Mouse (Mus musculus): Measurements from ENCODE around the gene Dnajc17.

Gene Dnajc17

GRCm38 (mm10) chr2:119176761-119177160 is 31.8 kb downstream of the Dnajc17 start:
- peaks cover 3% of the 10 kb centered on the region for H3K36me3 ChIP-seq (ENCODE audit: control insufficient read depth, insufficient read depth, low read length, poor library complexity, severe bottlenecking)
- DNase-seq (ENCODE audit: low read depth, low spot score): no peak
- no peaks in the 10 kb centered on the region for H3K27me3 ChIP-seq (ENCODE audit: control insufficient read depth, insufficient read depth, low read length, poor library complexity, severe bottlenecking)

DNA sequence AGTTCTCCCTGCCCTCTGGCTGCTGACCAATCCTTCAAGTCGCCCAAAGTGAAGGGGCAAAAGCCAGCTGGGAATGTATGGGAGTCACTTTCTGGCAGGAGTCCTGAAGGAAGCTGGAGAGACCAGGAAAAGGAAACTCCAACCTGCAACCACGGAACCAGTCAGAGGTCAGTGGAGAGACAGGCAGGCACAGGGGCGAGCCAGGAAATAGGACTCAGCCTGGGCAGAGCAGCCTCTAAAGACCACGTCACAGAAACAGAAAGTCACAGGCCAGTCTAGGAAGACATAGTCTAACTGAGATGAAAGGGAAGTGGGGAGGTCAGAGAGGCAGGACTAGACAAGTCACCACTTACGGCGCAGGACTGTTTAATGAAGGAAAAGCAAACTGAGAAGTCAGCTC is 33.0 kb downstream of the Dnajc17 start:
- H3K36me3 ChIP-seq (ENCODE audit: control insufficient read depth, insufficient read depth, low read length, poor library complexity, severe bottlenecking): peaks cover 3% of the 10 kb centered on the region
- H3K27me3 ChIP-seq (ENCODE audit: control insufficient read depth, insufficient read depth, low read length, poor library complexity, severe bottlenecking): no peaks in the 10 kb centered on the region
- DNase-seq (ENCODE audit: low read depth, low spot score): no peak

DNA sequence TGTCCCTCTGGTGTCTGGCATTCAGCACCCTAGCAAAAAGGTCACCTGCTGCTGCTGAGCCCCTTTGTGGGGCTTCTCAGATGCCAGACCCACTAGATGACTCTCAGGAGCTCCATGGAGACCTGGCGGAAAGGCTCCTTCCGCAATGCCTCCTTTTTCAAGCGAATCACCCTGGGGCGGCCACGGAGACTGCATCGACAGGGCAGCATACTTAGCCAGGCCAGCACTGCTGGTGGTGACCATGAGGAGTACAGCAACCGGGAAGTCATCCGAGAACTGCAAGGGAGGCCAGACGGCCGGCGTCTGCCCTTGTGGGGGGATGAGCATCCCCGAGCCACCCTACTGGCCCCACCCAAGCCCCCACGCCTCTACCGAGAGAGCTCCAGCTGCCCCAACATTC is 33.7 kb downstream of the Dnajc17 start:
- no peaks in the 10 kb centered on the region for H3K27me3 ChIP-seq (ENCODE audit: control insufficient read depth, insufficient read depth, low read length, poor library complexity, severe bottlenecking)
- DNase-seq (ENCODE audit: low read depth, low spot score): no peak
- peaks cover 3% of the 10 kb centered on the region for H3K36me3 ChIP-seq (ENCODE audit: control insufficient read depth, insufficient read depth, low read length, poor library complexity, severe bottlenecking)

GRCm38 (mm10) chr2:119173991-119174651 is 34.5 kb downstream of the Dnajc17 start, which contains the start of gene Gm14137:
Gene Gm14137 (plus strand): TSS chr2:119174509.
- Histone ChIP-seq H3K36me3 (ENCODE audit: control insufficient read depth, insufficient read depth, low read length, poor library complexity, severe bottlenecking) (peaks cover 3% of the 10 kb centered on the region), H3K27me3 (ENCODE audit: control insufficient read depth, insufficient read depth, low read length, poor library complexity, severe bottlenecking) (no peaks in the 10 kb centered on the region)
- peak; percentile 58 for DNase-seq (ENCODE audit: low read depth, low spot score)

DNA sequence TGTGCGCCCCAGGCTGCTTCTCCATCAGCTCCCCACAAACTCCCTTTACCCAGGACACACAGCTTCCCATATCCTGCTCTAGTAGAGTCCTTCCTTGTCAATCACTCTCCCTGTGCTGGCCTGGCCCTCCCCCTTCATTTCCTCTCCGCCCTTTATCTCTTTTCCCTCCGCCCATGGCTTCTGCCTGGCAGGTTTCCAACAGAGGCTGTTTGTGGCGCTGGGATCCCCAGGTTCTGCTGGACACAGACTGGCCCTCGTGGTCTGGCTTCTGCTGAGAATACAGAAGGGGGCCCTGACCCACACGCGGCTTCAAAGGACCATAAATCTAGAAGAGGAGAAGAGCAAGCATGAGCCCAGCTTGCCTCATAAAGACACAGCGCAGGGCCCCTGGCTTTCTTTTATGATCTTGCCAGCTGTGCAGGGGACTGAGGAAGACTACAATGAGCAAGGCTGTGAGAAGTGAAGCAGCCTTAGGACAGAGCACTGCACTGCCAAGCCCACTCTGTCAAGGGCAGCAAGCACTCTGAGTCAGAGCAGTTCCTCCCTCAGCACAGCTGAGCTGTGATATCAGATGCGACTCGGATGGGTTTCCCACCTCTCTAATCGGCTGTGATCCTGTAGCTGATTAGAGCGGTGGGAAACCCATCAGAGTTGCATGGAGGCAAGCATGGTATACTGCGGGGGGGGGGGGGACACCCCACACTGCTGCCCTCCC is 35.6 kb downstream of the Dnajc17 start:
- H3K36me3 ChIP-seq (ENCODE audit: control insufficient read depth, insufficient read depth, low read length, poor library complexity, severe bottlenecking): peaks cover 3% of the 10 kb centered on the region
- H3K27me3 ChIP-seq (ENCODE audit: control insufficient read depth, insufficient read depth, low read length, poor library complexity, severe bottlenecking): no peaks in the 10 kb centered on the region; the same call in 1 of the 2 replicates
- DNase-seq (ENCODE audit: low read depth, low spot score): no peak

GRCm38 (mm10) chr2:119172446-119172845 is 36.1 kb downstream of the Dnajc17 start:
- Histone ChIP-seq H3K36me3 (ENCODE audit: control insufficient read depth, insufficient read depth, low read length, poor library complexity, severe bottlenecking) (peaks cover 1% of the 10 kb centered on the region), H3K27me3 (ENCODE audit: control insufficient read depth, insufficient read depth, low read length, poor library complexity, severe bottlenecking) (peaks cover 3% of the 10 kb centered on the region; the same call in 1 of the 2 replicates)
- DNase-seq (ENCODE audit: low read depth, low spot score): no peak

DNA sequence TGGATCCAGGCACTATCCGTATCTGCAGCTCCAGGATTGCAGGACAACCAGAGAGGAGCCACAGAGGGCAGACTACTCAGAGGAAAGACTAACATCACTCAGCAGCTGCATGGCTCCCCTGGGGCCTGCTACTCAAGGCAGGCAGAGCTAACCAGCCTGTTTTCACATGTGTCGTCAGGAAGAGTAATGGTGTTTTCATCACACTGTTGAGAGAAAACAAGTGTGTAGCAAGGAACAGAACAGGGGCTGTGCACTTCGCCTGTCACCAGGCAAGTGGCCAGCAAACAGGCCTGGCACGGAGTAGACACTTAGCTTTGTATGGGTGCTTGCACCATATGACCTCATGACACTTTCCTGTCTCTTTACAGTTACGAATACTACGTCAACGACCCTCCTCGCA is 37.0 kb downstream of the Dnajc17 start:
- Histone ChIP-seq H3K27me3 (ENCODE audit: control insufficient read depth, insufficient read depth, low read length, poor library complexity, severe bottlenecking) (peaks cover 3% of the 10 kb centered on the region), H3K36me3 (ENCODE audit: control insufficient read depth, insufficient read depth, low read length, poor library complexity, severe bottlenecking) (peaks cover 1% of the 10 kb centered on the region)
- DNase-seq (ENCODE audit: low read depth, low spot score): no peak

GRCm38 (mm10) chr2:119170282-119170681 is 38.3 kb downstream of the Dnajc17 start:
- Histone ChIP-seq H3K27me3 (ENCODE audit: control insufficient read depth, insufficient read depth, low read length, poor library complexity, severe bottlenecking) (peaks cover 3% of the 10 kb centered on the region), H3K36me3 (ENCODE audit: control insufficient read depth, insufficient read depth, low read length, poor library complexity, severe bottlenecking) (no peaks in the 10 kb centered on the region; the same call in 1 of the 2 replicates)
- no peak for DNase-seq (ENCODE audit: low read depth, low spot score)

- no peak for DNase-seq (ENCODE audit: low read depth, low spot score)
- peaks cover 3% of the 10 kb centered on the region for H3K27me3 ChIP-seq (ENCODE audit: control insufficient read depth, insufficient read depth, low read length, poor library complexity, severe bottlenecking)
Measured at GRCm38 (mm10) chr2:119167866-119168256, 40.7 kb downstream of the Dnajc17 start.

DNA sequence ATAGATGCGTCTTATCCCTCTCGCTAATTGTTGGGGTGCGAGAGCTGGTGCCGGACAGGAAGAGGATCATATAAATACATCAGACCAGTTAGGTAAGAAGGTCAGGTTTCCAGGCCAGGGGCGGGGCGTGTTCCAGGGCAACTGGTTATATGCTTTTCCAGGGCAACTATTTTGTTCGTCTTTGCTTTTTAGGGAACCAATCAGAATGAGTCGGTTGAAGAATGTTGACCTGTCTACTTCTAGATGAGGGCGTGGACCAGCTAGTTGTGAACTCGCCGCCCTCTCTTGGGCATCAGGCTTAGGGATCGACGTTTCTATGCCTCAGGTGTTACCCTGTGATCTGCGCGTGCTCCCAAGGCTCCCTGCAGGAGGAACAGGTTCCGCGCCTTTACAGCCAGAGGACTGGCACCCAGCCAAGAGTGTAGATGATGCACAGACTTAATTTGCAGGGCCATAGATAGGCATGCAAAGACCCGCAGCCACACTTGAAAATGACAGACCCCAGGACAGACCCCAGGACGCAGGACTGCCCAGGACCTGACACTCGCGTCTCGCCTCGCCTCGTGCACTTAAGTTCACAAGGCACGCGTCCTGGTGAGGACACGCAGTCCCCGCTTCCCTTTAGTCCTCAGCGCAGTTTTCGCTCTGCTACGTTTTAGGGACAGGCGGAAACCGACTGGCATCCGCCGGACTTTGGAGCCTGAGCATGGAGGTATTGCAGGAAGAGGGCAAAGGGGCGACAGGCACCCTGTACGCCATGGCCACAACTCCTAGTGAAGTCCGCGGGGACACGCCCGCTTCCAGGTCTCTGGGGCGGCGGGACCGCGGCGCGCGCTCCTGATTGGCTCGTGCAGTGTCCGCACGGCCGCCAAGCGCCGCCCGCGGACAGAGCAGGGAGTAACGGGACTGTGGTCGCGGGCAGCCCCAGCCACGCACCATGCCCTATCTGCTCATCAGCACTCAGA is 41.4 kb downstream of the Dnajc17 start, which contains the start of gene Gchfr:
Gchfr (plus strand) TSS at position 873 of the 965 bp plus-strand sequence.
- DNase-seq (ENCODE audit: low read depth, low spot score): peak; percentile 55
- H3K36me3 ChIP-seq (ENCODE audit: control insufficient read depth, insufficient read depth, low read length, poor library complexity, severe bottlenecking): no peaks in the 10 kb centered on the region; the same call in 1 of the 2 replicates
- H3K27me3 ChIP-seq (ENCODE audit: control insufficient read depth, insufficient read depth, low read length, poor library complexity, severe bottlenecking): peaks cover 3% of the 10 kb centered on the region

More at GRCm38 (mm10) chr2:119167866-119168256, 40.7 kb downstream of the Dnajc17 start:
- no peaks in the 10 kb centered on the region; the same call in 1 of the 2 replicates for H3K36me3 ChIP-seq (ENCODE audit: control insufficient read depth, insufficient read depth, low read length, poor library complexity, severe bottlenecking)

DNA sequence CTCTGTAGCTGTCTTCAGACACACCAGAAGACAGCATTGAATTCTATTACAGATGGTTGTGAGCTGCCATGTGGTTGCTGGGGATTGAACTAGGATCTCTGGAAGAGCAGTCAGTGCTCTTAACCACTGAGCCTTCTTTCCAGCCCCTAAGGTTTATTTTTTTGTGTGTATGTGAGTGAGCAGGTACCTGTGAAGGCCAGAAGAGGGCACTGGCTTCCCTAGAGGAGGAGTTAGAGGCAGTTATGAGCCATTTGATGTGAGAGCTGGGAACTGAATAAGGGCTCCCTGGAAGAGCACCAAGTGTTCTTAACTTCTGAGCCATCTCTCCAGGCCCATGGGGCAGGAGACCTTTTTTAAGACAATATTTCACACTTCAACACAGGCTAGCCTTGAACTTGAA is 43.2 kb downstream of the Dnajc17 start:
- Histone ChIP-seq H3K27me3 (ENCODE audit: control insufficient read depth, insufficient read depth, low read length, poor library complexity, severe bottlenecking) (peaks cover 3% of the 10 kb centered on the region), H3K36me3 (ENCODE audit: control insufficient read depth, insufficient read depth, low read length, poor library complexity, severe bottlenecking) (no peaks in the 10 kb centered on the region)
- DNase-seq (ENCODE audit: low read depth, low spot score): no peak

DNA sequence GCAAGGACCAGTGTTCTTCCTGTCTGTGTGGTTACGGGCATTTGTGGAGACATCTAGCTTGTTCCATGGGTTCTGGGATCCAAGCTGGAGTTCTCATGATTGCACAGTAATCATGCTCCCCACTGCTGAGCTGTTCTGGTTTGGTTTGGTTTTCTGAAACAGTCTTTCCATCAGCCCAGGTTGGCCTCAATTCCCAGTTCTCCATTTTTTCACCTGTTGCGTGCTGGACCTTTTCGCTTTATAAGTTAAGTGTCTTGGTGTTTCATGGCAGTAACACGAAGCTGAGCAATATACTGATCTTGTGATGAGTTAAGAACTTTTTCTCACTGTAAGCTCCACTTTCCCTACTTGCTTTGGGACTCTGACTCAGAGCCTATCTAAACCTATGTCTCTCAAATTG is 44.6 kb downstream of the Dnajc17 start:
- Histone ChIP-seq H3K36me3 (ENCODE audit: control insufficient read depth, insufficient read depth, low read length, poor library complexity, severe bottlenecking) (no peaks in the 10 kb centered on the region), H3K27me3 (ENCODE audit: control insufficient read depth, insufficient read depth, low read length, poor library complexity, severe bottlenecking) (peaks cover 3% of the 10 kb centered on the region)
- no peak for DNase-seq (ENCODE audit: low read depth, low spot score)

DNA sequence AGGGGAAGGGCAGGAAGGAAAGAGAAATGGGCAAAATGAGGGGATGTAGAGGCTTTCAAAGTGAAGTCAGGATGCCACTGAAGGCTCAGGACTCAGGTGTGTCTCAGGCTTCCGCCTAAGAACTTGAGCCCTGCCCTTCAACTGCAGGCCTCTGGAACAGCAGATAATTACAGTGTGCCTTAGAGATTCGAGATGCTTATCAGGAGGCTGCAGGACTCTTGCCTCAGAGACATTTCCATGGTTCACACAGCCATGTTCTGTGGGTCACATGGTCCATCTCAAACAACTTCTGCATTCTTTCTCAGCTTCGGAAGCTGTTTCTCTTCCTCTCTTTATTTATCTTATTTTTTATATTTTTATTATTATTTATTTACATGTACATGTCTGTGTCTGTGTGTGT is 45.5 kb downstream of the Dnajc17 start:
- no peaks in the 10 kb centered on the region for H3K36me3 ChIP-seq (ENCODE audit: control insufficient read depth, insufficient read depth, low read length, poor library complexity, severe bottlenecking)
- no peak for DNase-seq (ENCODE audit: low read depth, low spot score)
- H3K27me3 ChIP-seq (ENCODE audit: control insufficient read depth, insufficient read depth, low read length, poor library complexity, severe bottlenecking): peaks cover 3% of the 10 kb centered on the region

DNA sequence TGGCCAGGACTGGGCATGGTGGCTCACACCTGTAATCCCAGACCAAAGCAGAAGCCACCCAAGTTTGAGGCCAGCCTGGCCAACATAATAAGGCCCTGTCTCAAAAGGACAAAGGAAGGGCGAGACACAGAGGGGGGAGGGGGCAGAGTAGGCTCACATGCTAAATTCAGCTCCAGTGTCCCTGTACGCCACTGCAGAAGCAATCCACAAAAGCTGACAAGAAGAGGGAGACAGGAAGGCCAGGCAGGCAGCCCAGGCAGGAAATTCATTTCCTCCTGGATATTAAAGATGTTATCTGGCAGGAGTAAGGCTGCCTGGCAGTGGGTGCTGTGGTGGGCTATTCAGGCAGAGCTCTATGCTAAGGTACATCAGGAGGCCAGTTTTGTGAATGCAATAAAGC is 47.3 kb downstream of the Dnajc17 start:
- H3K36me3 ChIP-seq (ENCODE audit: control insufficient read depth, insufficient read depth, low read length, poor library complexity, severe bottlenecking): no peaks in the 10 kb centered on the region
- no peaks in the 10 kb centered on the region; the same call in 1 of the 2 replicates for H3K27me3 ChIP-seq (ENCODE audit: control insufficient read depth, insufficient read depth, low read length, poor library complexity, severe bottlenecking)
- DNase-seq (ENCODE audit: low read depth, low spot score): no peak

Data from splenic B cell, adult 2 months (primary cell).